Mouse (Mus musculus): ENCODE results near the gene Adgrg2. TPM values are rescaled to one million over a fixed set of nuclear protein-coding genes. Genes with fewer than 3 reads are reported as not detected.

Adgrg2 gene
- polyA plus RNA-seq, 1 experiment from 2014 or later = 3.0 TPM

GRCm38 (mm10) chrX:160509046-160509445 is 118.6 kb downstream of the Adgrg2 start:
- no peaks in the 10 kb centered on the region; the same call in none of the 2 replicates for H3K27me3 ChIP-seq (replicated peaks)
- 80% methylated on average over 1 of the region's 1 CpGs for WGBS
- H3K4me3 ChIP-seq = no peak overlapping the region
- H3K4me1 ChIP-seq = no peaks in the 10 kb centered on the region
- no peak overlapping the region for H3K9ac ChIP-seq
- H3K9me3 ChIP-seq = no peaks in the 10 kb centered on the region
- H3K36me3 ChIP-seq (replicated peaks) = no peaks in the 10 kb centered on the region
- no peak overlapping the region for H3K4me2 ChIP-seq
- no peak overlapping the region for H3K27ac ChIP-seq
- ATAC-seq (replicated peaks) = no peak

GRCm38 (mm10) chrX:160510197-160510596 is 119.7 kb downstream of the Adgrg2 start:
- H3K27me3 ChIP-seq (replicated peaks) = no peaks in the 10 kb centered on the region; the same call in 1 of the 2 replicates
- no peak overlapping the region for H3K4me3 ChIP-seq
- no peaks in the 10 kb centered on the region for H3K9me3 ChIP-seq
- ATAC-seq (replicated peaks) = no peak
- H3K9ac ChIP-seq = no peak overlapping the region
- H3K4me2 ChIP-seq = no peak overlapping the region
- no peaks in the 10 kb centered on the region for H3K36me3 ChIP-seq (replicated peaks)
- H3K27ac ChIP-seq = no peak overlapping the region
- H3K4me1 ChIP-seq = no peaks in the 10 kb centered on the region
- 77% methylated on average over 2 of the region's 2 CpGs for WGBS

- no peaks in the 10 kb centered on the region; the same call in 1 of the 2 replicates for H3K27me3 ChIP-seq (replicated peaks)
- no peak for ATAC-seq (replicated peaks)
Observed at GRCm38 (mm10) chrX:160516027-160516426, 125.5 kb downstream of the Adgrg2 start.

GRCm38 (mm10) chrX:160542772-160543171 is 152.3 kb downstream of the Adgrg2 start:
- H3K27ac ChIP-seq = no peak overlapping the region
- ATAC-seq (replicated peaks) = no peak
- no peaks in the 10 kb centered on the region for H3K9me3 ChIP-seq
- H3K4me1 ChIP-seq = no peaks in the 10 kb centered on the region
- 64% methylated on average over 2 of the region's 2 CpGs for WGBS
- no peak overlapping the region for H3K4me3 ChIP-seq
- no peak overlapping the region for H3K9ac ChIP-seq
- no peak overlapping the region for H3K4me2 ChIP-seq
- H3K36me3 ChIP-seq (replicated peaks) = no peaks in the 10 kb centered on the region
- no peaks in the 10 kb centered on the region for H3K27me3 ChIP-seq (replicated peaks)

More at GRCm38 (mm10) chrX:160516027-160516426, 125.5 kb downstream of the Adgrg2 start:
- H3K4me3 ChIP-seq = no peak overlapping the region
- no peak overlapping the region for H3K4me2 ChIP-seq
- no peak overlapping the region for H3K9ac ChIP-seq
- no peaks in the 10 kb centered on the region for H3K36me3 ChIP-seq (replicated peaks)
- H3K27ac ChIP-seq = no peak overlapping the region
- no peaks in the 10 kb centered on the region for H3K4me1 ChIP-seq
- no peaks in the 10 kb centered on the region for H3K9me3 ChIP-seq

Other genes with a start within 250 kb of the Adgrg2 start
- 11.1 and 12.1 TPM in 2 replicates for gene Phka2, start 111.5 kb downstream of the Adgrg2 start, polyA plus RNA-seq (2015; fragmentation: Nextera tagmentation; extraction: Ambion mirVana)